Mouse (Mus musculus) liver, postnatal 0 days (tissue): ENCODE results near the gene Plscr1. TPM values are rescaled to one million over a fixed set of nuclear protein-coding genes. Genes with fewer than 3 reads are reported as not detected.

Experiments used
- ATAC-seq: fragments of 200-750 bp; cut with Nextera tagmentation; 2 replicates; pipeline ENCODE4 v1.8.0; 2017; ENCODE audit warnings: mild to moderate bottlenecking, moderate library complexity
- DNase-seq: peaks from one replicate; pipeline ENCODE4 v3.0.0-alpha.2; 2016
- H3K27ac ChIP-seq: fragments of 300-500 bp; sonication (generic); 2 replicates; pipeline ENCODE4 v1.5.1; 2014; ENCODE audit warnings: antibody characterized with exemption, moderate library complexity, mild to moderate bottlenecking, low read depth
- H3K27me3 ChIP-seq: fragments of 300-500 bp; sonication (generic); 2 replicates; pipeline ENCODE4 v1.6.1; 2014; ENCODE audit warnings: low read length, control low read depth, mixed read lengths; ENCODE audit not compliant: insufficient read depth
- H3K36me3 ChIP-seq: fragments of 300-500 bp; sonication (generic); replicated peaks from 2 replicates; pipeline ENCODE4 v1.6.1; 2014; ENCODE audit warnings: mild to moderate bottlenecking, control low read depth, low read length, moderate library complexity, mixed read lengths; ENCODE audit not compliant: insufficient read depth
- H3K4me1 ChIP-seq: fragments of 300-500 bp; sonication (generic); 2 replicates; pipeline ENCODE4 v1.6.1; 2014; ENCODE audit warnings: antibody characterized with exemption, mild to moderate bottlenecking, control low read depth; ENCODE audit not compliant: insufficient read depth
- H3K4me2 ChIP-seq: fragments of 300-500 bp; sonication (generic); 2 replicates; pipeline ENCODE4 v1.6.1; 2014; ENCODE audit warnings: low read depth, mild to moderate bottlenecking, low read length, moderate library complexity, mixed read lengths
- H3K4me3 ChIP-seq: fragments of 300-500 bp; sonication (generic); 2 replicates; pipeline ENCODE4 v1.5.1; 2014; ENCODE audit warnings: low read depth, low read length
- H3K9ac ChIP-seq: fragments of 300-500 bp; sonication (generic); replicated peaks from 2 replicates; pipeline ENCODE4 v1.6.1; 2014; ENCODE audit warnings: mild to moderate bottlenecking, moderate library complexity
- H3K9me3 ChIP-seq: fragments of 300-500 bp; sonication (generic); 2 replicates; pipeline ENCODE4 v1.6.1; 2016; ENCODE audit warnings: mild to moderate bottlenecking, control low read depth, low read length, mixed read lengths
- CTCF ChIP-seq: sonication (generic); IDR thresholded peaks from 2 replicates; pipeline ENCODE4 v1.5.1; 2016; ENCODE audit warnings: antibody characterized with exemption, low read depth
- EP300 ChIP-seq: IDR thresholded peaks from 2 replicates; pipeline ENCODE4 v1.6.1; 2016; ENCODE audit warnings: antibody characterized with exemption, low read depth, mild to moderate bottlenecking
- WGBS: fragments of 180-500 bp; shearing (Covaris S2); extraction: QIAGEN DNeasy Blood & Tissue Kit; methylation state at CpG from one replicate; pipeline ENCODE4 v1.1.7; 2014; ENCODE audit not compliant: insufficient replicate concordance; 5-methylcytosine and 5-hydroxymethylcytosine counted together
- polyA plus RNA-seq: library from polyadenylated mRNA; unstranded; fragments of >200 nt; fragmentation: Nextera tagmentation; extraction: Ambion mirVana; gene quantifications from 2 replicates; pipeline ENCODE4 v1.2.1, GENCODE M21; 2015

Gene Plscr1
- polyA plus RNA-seq, 1 experiment from 2014 or later, result 38.8 TPM

- no peaks in the 10 kb centered on the region for H3K27me3 ChIP-seq
- no peak overlapping the region for H3K4me2 ChIP-seq
- no peaks in the 10 kb centered on the region for H3K36me3 ChIP-seq
- DNase-seq (no peak), ATAC-seq (no peak)
- H3K9me3 ChIP-seq, result no peaks in the 10 kb centered on the region
- no peak overlapping the region for H3K9ac ChIP-seq
- no peak overlapping the region for H3K4me3 ChIP-seq
- WGBS, result 27% methylated on average over 3 of the region's 3 CpGs
- no peaks in the 10 kb centered on the region for H3K4me1 ChIP-seq
- H3K27ac ChIP-seq, result no peak overlapping the region
- no peak for TF ChIP-seq CTCF
- TF ChIP-seq EP300, result no peak
These were observed 38.5 kb upstream of the Plscr1 start for GRCm38 (mm10) chr9:92211048-92211447.

DNA sequence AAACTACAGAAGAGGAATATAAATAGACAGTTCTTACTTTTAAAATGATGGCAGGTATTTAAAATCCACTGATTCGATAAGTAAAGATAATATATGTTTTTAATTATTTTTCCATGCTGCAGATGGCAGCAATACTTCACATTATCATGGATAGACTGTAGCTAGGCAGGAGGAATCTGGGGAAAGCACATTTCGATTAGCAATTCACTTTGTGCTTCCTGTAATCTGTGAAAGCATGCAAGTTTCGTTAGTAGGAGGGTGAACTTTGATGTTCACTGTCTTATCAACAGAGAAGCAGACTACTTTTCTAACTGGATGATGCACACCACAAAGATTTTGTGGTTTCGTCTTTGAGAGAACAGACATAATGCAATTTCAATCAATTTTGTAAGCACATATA lies 32.1 kb upstream of the Plscr1 start:
- Histone ChIP-seq H3K36me3 (no peaks in the 10 kb centered on the region), H3K4me2 (no peak overlapping the region), H3K9ac (no peak overlapping the region), H3K27me3 (no peaks in the 10 kb centered on the region), H3K27ac (no peak overlapping the region), H3K4me3 (no peak overlapping the region), H3K4me1 (0 out of 2 replicates have a peak, but pooled peaks cover 2% of the 10 kb centered on the region), H3K9me3 (no peaks in the 10 kb centered on the region)
- peak; percentile 55 for ATAC-seq
- 34% methylated on average over 4 of the region's 4 CpGs for WGBS
- DNase-seq, result no peak
- TF ChIP-seq EP300 (peak; percentile 84), CTCF (peak; percentile 46)

DNA sequence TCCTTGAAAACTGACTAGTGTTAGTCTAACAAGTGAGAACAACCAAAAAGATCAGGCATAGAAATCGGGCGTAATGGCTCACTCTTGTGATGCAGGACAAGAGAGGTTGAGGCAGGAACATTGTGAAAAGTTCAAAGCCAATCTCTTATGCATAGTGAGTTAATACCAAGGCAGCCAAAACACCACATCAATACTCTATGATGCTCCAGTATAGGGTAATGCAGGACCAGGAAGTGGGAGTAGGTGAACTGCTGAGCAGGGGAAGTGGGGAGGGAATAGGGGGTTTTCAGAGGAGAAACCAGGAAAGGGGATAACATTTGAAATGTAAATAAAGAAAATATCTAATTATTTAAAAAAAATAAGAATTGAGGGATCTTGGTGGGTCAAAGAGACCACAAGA lies 31.7 kb upstream of the Plscr1 start:
- Histone ChIP-seq H3K4me1 (0 out of 2 replicates have a peak, but pooled peaks cover 2% of the 10 kb centered on the region), H3K9me3 (no peaks in the 10 kb centered on the region), H3K4me3 (no peak overlapping the region), H3K27me3 (no peaks in the 10 kb centered on the region), H3K36me3 (no peaks in the 10 kb centered on the region), H3K4me2 (no peak overlapping the region), H3K27ac (no peak overlapping the region), H3K9ac (no peak overlapping the region)
- 57% methylated on average over 2 of the region's 2 CpGs for WGBS
- TF ChIP-seq EP300 (no peak; the same call in 1 of the 2 replicates), CTCF (no peak)
- DNase-seq (no peak), ATAC-seq (no peak)

DNA sequence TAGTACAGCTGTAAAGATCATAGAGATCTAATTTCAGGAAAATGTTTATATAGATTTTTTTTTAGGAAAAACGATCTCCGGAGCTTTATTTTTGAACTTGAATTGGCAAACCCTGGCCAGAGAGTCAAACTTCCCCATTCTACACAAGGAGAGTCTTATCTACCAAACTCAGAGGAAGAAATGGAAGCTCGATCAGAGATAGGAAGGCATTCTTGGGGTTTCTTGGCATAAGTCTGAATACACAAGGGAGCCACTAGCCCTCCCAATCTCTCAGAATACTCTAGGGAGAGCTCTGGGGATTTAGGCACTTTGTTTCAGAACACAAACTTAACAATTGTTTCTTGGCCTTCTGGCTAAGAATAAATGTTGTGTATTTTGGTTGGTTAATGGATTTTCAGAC lies 29.4 kb upstream of the Plscr1 start:
- H3K27ac ChIP-seq, result no peak overlapping the region
- H3K4me1 ChIP-seq, result 0 out of 2 replicates have a peak, but pooled peaks cover 2% of the 10 kb centered on the region
- TF ChIP-seq CTCF (no peak), EP300 (no peak)
- no peaks in the 10 kb centered on the region for H3K36me3 ChIP-seq
- H3K9ac ChIP-seq, result no peak overlapping the region
- H3K9me3 ChIP-seq, result no peaks in the 10 kb centered on the region
- no peak overlapping the region for H3K4me2 ChIP-seq
- no peaks in the 10 kb centered on the region for H3K27me3 ChIP-seq
- ATAC-seq (no peak), DNase-seq (no peak)
- H3K4me3 ChIP-seq, result no peak overlapping the region
- 27% methylated on average over 3 of the region's 3 CpGs for WGBS

DNA sequence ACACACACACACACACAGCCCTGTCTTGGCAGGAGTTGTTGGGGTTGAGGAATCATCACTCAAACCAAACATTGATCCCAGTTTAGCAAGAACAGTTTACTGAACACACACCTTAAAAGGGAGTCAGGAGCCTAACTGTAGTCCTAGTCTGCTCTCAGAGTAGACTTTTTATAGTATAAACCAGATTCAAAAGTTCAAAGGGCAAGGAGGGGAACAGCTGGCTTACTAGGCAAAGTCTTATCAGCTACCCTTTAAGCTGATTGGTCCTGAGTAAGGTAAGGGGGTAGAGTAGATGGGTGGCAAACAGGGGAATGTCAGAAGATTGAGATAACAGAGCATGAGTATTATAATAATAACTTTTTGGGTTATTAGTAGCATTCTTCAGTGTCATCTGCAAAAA lies 28.1 kb upstream of the Plscr1 start:
- DNase-seq (no peak), ATAC-seq (no peak)
- H3K4me2 ChIP-seq, result no peak overlapping the region
- no peaks in the 10 kb centered on the region for H3K36me3 ChIP-seq
- H3K27ac ChIP-seq, result no peak overlapping the region
- H3K4me1 ChIP-seq, result 0 out of 2 replicates have a peak, but pooled peaks cover 6% of the 10 kb centered on the region
- no peak for TF ChIP-seq EP300
- TF ChIP-seq CTCF, result no peak
- no peak overlapping the region for H3K4me3 ChIP-seq
- H3K27me3 ChIP-seq, result no peaks in the 10 kb centered on the region
- no peak overlapping the region for H3K9ac ChIP-seq
- H3K9me3 ChIP-seq, result no peaks in the 10 kb centered on the region

GRCm38 (mm10) chr9:92224598-92225231 lies 24.8 kb upstream of the Plscr1 start:
- Histone ChIP-seq H3K27ac (no peak overlapping the region), H3K27me3 (no peaks in the 10 kb centered on the region), H3K4me3 (no peak overlapping the region), H3K4me1 (peaks cover 6% of the 10 kb centered on the region; the same call in 1 of the 2 replicates), H3K36me3 (no peaks in the 10 kb centered on the region), H3K9me3 (no peaks in the 10 kb centered on the region), H3K4me2 (no peak overlapping the region), H3K9ac (no peak overlapping the region)
- 0 out of 2 replicates have a peak, but pooled peaks have one; percentile 17 for ATAC-seq
- WGBS, result 79% methylated on average over 1 of the region's 1 CpGs
- DNase-seq, result no peak
- TF ChIP-seq EP300, result no peak
- no peak for TF ChIP-seq CTCF
